Mouse (Mus musculus) liver, embryonic 12.5 days (tissue): ENCODE results near the gene Scd1. TPM values are rescaled to one million over a fixed set of nuclear protein-coding genes. Genes with fewer than 3 reads are reported as not detected.

Experiments used
- ATAC-seq: fragments of 200-750 bp; cut with Nextera tagmentation; 2 replicates; pipeline ENCODE4 v1.8.0; 2017; ENCODE audit warnings: moderate number of reproducible peaks, mild to moderate bottlenecking, moderate library complexity
- H3K27ac ChIP-seq: fragments of 300-500 bp; sonication (generic); 2 replicates; pipeline ENCODE4 v1.5.1; 2016; ENCODE audit warnings: mild to moderate bottlenecking
- H3K27me3 ChIP-seq: fragments of 300-500 bp; sonication (generic); replicated peaks from 2 replicates; pipeline ENCODE4 v1.6.1; 2016; ENCODE audit warnings: mild to moderate bottlenecking, moderate library complexity
- H3K36me3 ChIP-seq: fragments of 300-500 bp; sonication (generic); 2 replicates; pipeline ENCODE4 v1.6.1; 2016; ENCODE audit warnings: mild to moderate bottlenecking, moderate library complexity
- H3K4me1 ChIP-seq: fragments of 300-500 bp; sonication (generic); 2 replicates; pipeline ENCODE4 v1.6.1; 2016
- H3K4me2 ChIP-seq: fragments of 300-500 bp; sonication (generic); 2 replicates; pipeline ENCODE4 v1.6.1; 2016; ENCODE audit warnings: mild to moderate bottlenecking, moderate library complexity
- H3K4me3 ChIP-seq: fragments of 300-500 bp; sonication (generic); 2 replicates; pipeline ENCODE4 v1.5.1; 2016; ENCODE audit warnings: mild to moderate bottlenecking, moderate library complexity
- H3K9ac ChIP-seq: fragments of 300-500 bp; sonication (generic); 2 replicates; pipeline ENCODE4 v1.6.1; 2016; ENCODE audit warnings: mild to moderate bottlenecking, moderate library complexity
- H3K9me3 ChIP-seq: fragments of 300-500 bp; sonication (generic); replicated peaks from 2 replicates; pipeline ENCODE4 v1.6.1; 2016; ENCODE audit warnings: mild to moderate bottlenecking, moderate library complexity
- WGBS: fragments of 180-500 bp; shearing (Covaris S2); methylation state at CpG from one replicate; pipeline ENCODE4 v1.1.7; 2016; ENCODE audit not compliant: insufficient replicate concordance; 5-methylcytosine and 5-hydroxymethylcytosine counted together
- polyA plus RNA-seq: library from polyadenylated mRNA; unstranded; fragments of >200 nt; fragmentation: Nextera tagmentation; extraction: Ambion mirVana; gene quantifications from 2 replicates; pipeline ENCODE4 v1.2.1, GENCODE M21; 2016

Scd1 gene
- polyA plus RNA-seq, 1 experiment from 2014 or later, result 8.1 TPM

DNA sequence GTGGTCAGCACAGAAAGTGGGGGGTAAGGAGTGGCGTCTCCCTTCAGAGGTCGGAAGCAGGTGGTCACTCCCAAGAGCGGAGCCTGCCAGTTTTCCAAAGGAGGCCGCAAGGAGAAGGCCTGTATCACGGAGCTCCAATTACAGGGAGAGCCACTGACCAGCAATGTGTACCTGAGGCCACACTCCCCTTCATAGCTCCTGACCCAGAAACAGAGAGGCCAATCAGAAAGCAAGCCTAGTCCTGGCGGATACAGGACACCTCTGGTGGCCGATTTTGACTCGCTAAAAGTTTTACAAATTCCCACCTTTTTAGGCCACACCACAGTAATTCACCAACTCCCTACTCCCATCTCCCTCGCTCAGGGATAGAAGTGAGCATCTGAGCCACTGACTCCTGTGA is 10.9 kb upstream of the Scd1 start:
- H3K36me3 ChIP-seq, result no peaks in the 10 kb centered on the region
- 57% methylated on average over 9 of the region's 9 CpGs for WGBS
- H3K4me1 ChIP-seq, result peaks cover 7% of the 10 kb centered on the region; the same call in 1 of the 2 replicates
- H3K4me2 ChIP-seq, result no peak overlapping the region
- H3K27ac ChIP-seq, result no peak overlapping the region
- H3K9me3 ChIP-seq, result no peaks in the 10 kb centered on the region
- peaks cover 65% of the 10 kb centered on the region for H3K27me3 ChIP-seq
- ATAC-seq, result no peak
- no peak overlapping the region for H3K4me3 ChIP-seq
- no peak overlapping the region for H3K9ac ChIP-seq

DNA sequence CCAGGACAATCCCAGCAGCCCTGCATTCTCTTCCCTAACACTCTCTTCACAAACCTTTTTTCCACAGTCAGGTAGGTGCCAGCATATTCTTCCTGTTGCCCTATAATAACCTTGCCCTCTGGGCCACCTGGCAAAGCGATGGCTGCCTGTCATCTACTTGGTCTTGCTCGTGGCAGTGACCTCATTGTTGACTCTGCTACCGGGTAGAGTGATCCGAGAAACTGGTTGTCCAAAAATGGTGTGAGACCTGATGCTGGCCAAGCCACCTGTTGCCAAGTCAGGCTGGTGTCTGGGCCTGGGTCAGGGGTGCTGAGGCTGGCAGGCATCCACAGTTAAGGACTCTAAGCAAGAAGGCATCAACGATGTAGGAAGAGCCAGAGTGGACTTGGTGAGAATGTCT is 10.4 kb upstream of the Scd1 start:
- no peak for ATAC-seq
- no peak overlapping the region for H3K9ac ChIP-seq
- H3K36me3 ChIP-seq, result no peaks in the 10 kb centered on the region
- 73% methylated on average over 5 of the region's 5 CpGs for WGBS
- peaks cover 7% of the 10 kb centered on the region; the same call in 1 of the 2 replicates for H3K4me1 ChIP-seq
- no peak overlapping the region for H3K27ac ChIP-seq
- no peaks in the 10 kb centered on the region for H3K9me3 ChIP-seq
- H3K4me2 ChIP-seq, result no peak overlapping the region
- peaks cover 63% of the 10 kb centered on the region for H3K27me3 ChIP-seq
- no peak overlapping the region for H3K4me3 ChIP-seq

DNA sequence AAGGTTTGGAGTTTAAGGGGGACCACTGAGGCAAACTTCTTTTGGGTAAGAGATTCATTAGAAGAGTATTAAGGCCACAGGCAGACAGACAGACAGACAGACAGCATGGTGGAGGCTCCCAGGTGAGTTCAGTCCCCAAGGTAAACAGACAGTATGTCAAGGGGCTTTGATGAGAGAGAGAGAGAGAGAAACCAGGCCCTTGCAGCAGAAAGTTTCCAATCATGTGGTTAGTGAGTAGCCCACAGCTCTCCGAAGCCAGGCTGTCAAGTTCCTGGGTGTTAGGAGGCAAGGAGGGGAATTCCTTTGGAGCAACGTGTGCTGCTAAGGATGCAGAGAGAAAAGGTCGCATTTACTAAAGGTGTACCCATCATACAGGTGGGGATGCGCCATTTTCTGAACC is 9.8 kb upstream of the Scd1 start:
- H3K4me1 ChIP-seq, result peaks cover 7% of the 10 kb centered on the region; the same call in 1 of the 2 replicates
- H3K4me2 ChIP-seq, result no peak overlapping the region
- H3K27ac ChIP-seq, result no peak overlapping the region
- 47% methylated on average over 4 of the region's 4 CpGs for WGBS
- no peak overlapping the region for H3K9ac ChIP-seq
- H3K9me3 ChIP-seq, result no peaks in the 10 kb centered on the region
- no peaks in the 10 kb centered on the region for H3K36me3 ChIP-seq
- peaks cover 57% of the 10 kb centered on the region for H3K27me3 ChIP-seq
- no peak overlapping the region for H3K4me3 ChIP-seq
- ATAC-seq, result no peak

DNA sequence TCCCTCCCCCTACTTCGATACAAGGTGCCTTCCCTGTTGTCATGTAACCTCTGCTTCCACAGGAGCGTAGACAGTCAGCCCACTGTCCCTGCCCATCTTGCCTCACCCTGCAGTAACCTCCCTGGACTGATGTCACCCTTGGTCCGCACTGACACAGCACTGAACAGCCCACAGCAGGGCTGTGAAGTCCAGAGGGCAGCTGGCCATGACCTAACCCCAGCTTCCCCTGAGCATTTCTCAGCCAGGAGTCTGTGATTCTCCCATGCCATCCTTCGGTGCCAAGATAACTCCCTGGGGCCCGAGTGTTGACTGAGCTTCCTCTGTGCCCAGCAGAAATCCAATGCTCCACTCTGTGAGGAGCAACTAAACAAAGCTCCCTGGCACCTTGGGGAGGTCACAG is 8.6 kb upstream of the Scd1 start:
- Histone ChIP-seq H3K27me3 (peaks cover 55% of the 10 kb centered on the region), H3K4me1 (peaks cover 7% of the 10 kb centered on the region; the same call in 1 of the 2 replicates), H3K4me3 (no peak overlapping the region), H3K27ac (no peak overlapping the region), H3K4me2 (no peak overlapping the region), H3K9me3 (no peaks in the 10 kb centered on the region), H3K36me3 (no peaks in the 10 kb centered on the region), H3K9ac (no peak overlapping the region)
- WGBS, result 63% methylated on average over 5 of the region's 5 CpGs
- no peak for ATAC-seq

DNA sequence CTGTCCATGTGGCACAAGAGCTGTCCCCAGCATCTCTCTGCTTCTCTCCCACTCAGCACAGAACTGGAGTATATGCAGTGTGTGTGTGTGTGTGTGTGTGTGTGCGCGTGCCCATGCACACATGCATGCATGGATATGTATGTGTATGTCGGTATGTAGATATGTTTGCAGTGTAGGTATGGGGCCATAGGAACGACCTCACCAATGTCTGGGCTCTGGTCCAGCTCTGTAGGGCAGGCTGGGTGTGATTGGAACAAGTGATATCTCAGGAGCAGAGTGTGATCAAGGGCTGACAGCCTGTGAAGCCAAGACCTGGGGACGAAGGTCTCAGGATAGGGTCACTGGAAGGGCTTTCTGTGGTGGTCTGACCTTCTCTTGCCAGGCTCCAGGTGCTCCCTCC is 7.8 kb upstream of the Scd1 start:
- peaks cover 7% of the 10 kb centered on the region; the same call in 1 of the 2 replicates for H3K4me1 ChIP-seq
- H3K4me3 ChIP-seq, result no peak overlapping the region
- H3K36me3 ChIP-seq, result no peaks in the 10 kb centered on the region
- no peak overlapping the region for H3K4me2 ChIP-seq
- H3K27ac ChIP-seq, result no peak overlapping the region
- 70% methylated on average over 5 of the region's 5 CpGs for WGBS
- H3K27me3 ChIP-seq, result peaks cover 56% of the 10 kb centered on the region
- no peak overlapping the region for H3K9ac ChIP-seq
- no peak for ATAC-seq
- H3K9me3 ChIP-seq, result no peaks in the 10 kb centered on the region

DNA sequence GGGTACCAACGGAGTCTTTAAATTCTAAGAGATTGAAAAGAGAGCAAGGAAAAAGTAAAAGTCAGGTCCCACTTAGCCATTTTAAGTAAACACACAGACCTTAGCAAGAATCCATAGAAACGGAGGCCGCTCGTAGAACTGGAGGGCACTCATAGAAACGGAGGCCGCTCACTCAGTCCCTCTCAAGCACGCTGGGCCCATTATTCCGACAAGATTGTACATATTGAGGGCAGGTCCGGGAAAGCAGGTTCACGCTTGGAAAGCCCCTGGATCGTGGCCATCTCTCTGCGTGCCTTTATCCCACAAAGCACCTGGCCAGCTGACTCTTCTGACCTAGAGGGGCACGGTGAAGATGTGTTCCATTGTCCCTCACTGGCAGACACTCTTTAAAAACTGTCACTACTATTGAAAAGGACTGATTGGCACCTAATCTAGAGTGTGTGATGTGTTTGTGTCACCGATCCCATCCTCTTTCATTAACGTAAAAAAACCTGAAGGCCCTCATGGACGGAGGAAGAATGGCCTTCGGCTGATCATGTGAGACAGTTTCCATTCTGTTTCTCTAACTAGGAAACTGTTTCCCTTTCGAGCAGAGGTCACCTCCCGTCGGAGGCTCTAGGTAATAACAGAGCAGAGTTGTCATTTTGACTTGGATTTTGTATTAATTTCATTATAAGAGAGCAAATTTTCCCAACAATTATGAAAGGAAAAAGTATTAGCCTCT is 2.8 kb upstream of the Scd1 start:
- Histone ChIP-seq H3K4me2 (no peak overlapping the region), H3K27me3 (peaks cover 66% of the 10 kb centered on the region), H3K27ac (no peak overlapping the region), H3K36me3 (no peaks in the 10 kb centered on the region), H3K4me1 (peaks cover 35% of the 10 kb centered on the region), H3K9me3 (no peaks in the 10 kb centered on the region), H3K9ac (no peak overlapping the region), H3K4me3 (no peak overlapping the region)
- WGBS, result 79% methylated on average over 20 of the region's 20 CpGs
- no peak for ATAC-seq

DNA sequence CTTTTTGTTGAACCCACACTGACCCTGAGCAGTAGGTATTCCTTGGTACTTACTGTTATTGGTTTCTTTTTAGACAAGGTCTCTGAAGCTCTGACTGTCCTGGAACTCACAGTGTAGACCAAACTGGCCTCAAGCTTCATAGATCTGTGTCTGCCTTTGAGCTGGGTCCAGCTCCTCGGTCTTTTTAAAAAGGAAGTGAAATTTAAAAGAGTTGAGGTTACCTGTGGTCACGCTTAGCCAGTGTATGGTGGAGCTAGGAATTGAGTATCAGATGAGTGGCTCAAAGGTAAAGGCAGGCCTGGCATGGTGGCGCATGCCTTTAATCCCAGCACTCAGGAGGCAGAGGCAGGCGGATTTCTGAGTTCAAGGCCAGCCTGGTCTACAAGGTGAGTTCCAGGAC is 916 bp upstream of the Scd1 start:
- WGBS, result 53% methylated on average over 4 of the region's 4 CpGs
- 0 out of 2 replicates have a peak overlapping the region, but pooled peaks have one; percentile 23 for H3K27ac ChIP-seq
- no peak for ATAC-seq

DNA sequence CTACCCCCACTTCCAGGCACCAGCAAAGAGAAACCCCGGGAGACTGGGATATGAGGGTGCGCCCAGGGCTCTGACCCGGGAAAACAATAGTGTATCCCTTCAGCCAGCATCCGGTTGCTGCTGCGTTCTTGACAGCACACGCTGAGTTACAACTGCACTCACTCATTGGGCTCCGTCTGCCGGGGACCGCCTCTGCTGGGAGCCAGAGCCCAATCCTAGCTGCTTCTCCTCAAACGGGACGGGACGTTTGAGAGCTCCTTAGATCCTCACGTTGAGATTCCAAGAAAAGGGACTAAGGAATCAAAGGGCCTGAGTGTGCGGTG is 505 bp upstream of the Scd1 start:
- Histone ChIP-seq H3K4me1 (peaks cover 39% of the 10 kb centered on the region), H3K9me3 (no peaks in the 10 kb centered on the region), H3K4me3 (peak overlapping the region; percentile 53), H3K9ac (peak overlapping the region; percentile 62), H3K27me3 (peaks cover 69% of the 10 kb centered on the region), H3K36me3 (peaks cover 5% of the 10 kb centered on the region; the same call in 1 of the 2 replicates), H3K4me2 (peak overlapping the region; percentile 85), H3K27ac (peak overlapping the region; percentile 23; the same call in 1 of the 2 replicates)
- 1% methylated on average over 14 of the region's 14 CpGs for WGBS
- ATAC-seq, result peak; percentile 66

More for the DNA sequence above, 916 bp upstream of the Scd1 start:
- Histone ChIP-seq H3K9ac (peak overlapping the region; percentile 62; the same call in 1 of the 2 replicates), H3K9me3 (no peaks in the 10 kb centered on the region), H3K4me2 (peak overlapping the region; percentile 85), H3K4me3 (peak overlapping the region; percentile 53), H3K36me3 (0 out of 2 replicates have a peak, but pooled peaks cover 4% of the 10 kb centered on the region), H3K27me3 (peaks cover 65% of the 10 kb centered on the region), H3K4me1 (peaks cover 39% of the 10 kb centered on the region)

DNA sequence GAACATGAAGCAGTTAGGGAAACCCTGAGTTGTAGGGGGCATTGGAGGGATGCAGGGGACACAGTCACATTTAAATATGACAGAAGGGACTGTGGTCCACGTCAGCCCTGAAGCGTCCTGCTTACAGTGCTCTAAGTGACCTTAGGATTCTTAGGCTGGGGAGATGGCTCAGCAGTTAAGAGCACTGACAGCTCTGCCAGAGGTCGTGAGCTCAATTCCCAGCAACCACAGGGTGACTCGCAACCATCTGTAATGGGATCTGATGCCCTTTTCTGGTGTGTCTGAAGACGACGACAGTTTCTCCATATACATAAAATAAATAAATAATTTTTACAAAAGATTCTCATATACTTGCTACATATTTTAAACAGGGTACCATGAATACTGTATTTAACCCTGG is 4.1 kb downstream of the Scd1 start:
- 65% methylated on average over 6 of the region's 6 CpGs for WGBS
- peaks cover 46% of the 10 kb centered on the region for H3K36me3 ChIP-seq
- no peak for ATAC-seq

DNA sequence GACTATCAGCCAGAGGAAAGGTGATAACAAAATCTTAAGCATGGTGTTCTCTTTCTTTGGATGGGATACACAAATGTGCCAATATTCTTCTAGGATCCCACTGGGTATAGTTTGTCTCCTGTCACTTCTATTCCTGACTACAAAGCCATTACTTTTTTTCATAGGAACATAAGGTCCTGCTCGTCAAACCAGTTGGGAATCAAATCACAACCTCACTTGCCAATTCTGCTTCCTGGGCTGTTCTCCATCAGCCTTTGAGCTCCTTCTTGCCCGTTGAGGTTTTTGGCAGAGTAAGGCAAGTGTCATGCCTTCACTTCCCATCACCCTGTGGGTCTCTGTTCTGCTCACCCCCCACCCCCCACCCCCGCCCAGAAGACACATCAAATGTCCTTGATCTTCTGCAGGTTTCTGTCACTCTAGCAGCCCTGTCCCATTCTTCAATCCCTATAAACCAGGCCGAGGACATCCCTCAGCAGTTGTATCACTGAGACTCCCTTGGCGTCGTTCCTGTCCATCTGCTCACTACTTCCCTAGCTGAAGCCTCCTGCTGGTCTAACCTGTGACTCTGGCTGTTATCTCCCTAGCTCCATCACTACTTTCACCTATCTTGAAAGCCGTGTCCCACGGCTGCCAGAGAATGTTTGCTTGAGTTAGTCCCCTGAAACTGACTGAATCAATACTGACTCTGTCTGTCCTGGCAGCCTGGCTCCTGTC is 7.0 kb downstream of the Scd1 start:
- H3K4me1 ChIP-seq, result peaks cover 24% of the 10 kb centered on the region
- WGBS, result 57% methylated on average over 8 of the region's 8 CpGs
- no peak overlapping the region for H3K9ac ChIP-seq
- no peaks in the 10 kb centered on the region for H3K9me3 ChIP-seq
- ATAC-seq, result no peak
- no peak overlapping the region for H3K4me3 ChIP-seq
- H3K27ac ChIP-seq, result no peak overlapping the region
- H3K4me2 ChIP-seq, result no peak overlapping the region
- peaks cover 36% of the 10 kb centered on the region for H3K27me3 ChIP-seq
- H3K36me3 ChIP-seq, result peaks cover 52% of the 10 kb centered on the region

More for the DNA sequence above, 4.1 kb downstream of the Scd1 start:
- no peaks in the 10 kb centered on the region for H3K9me3 ChIP-seq
- peaks cover 64% of the 10 kb centered on the region for H3K27me3 ChIP-seq
- H3K4me3 ChIP-seq, result no peak overlapping the region
- H3K27ac ChIP-seq, result no peak overlapping the region
- H3K4me1 ChIP-seq, result peaks cover 33% of the 10 kb centered on the region
- H3K4me2 ChIP-seq, result no peak overlapping the region
- H3K9ac ChIP-seq, result no peak overlapping the region

DNA sequence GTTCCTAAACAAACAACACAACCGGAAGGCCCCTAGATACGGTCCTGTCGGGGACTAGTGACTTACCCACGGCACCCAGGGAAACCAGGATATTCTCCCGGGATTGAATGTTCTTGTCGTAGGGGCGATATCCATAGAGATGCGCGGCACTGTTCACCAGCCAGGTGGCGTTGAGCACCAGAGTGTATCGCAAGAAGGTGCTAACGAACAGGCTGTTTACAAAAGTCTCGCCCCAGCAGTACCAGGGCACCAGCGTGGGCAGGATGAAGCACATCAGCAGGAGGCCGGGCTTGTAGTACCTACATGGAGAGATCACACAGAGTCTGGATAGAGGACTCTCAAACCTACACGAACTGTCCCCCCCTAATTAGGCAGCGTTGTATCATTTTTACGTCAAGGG is 7.6 kb downstream of the Scd1 start:
- Histone ChIP-seq H3K4me1 (peaks cover 29% of the 10 kb centered on the region), H3K9ac (no peak overlapping the region), H3K27ac (no peak overlapping the region), H3K4me2 (no peak overlapping the region), H3K36me3 (peaks cover 49% of the 10 kb centered on the region), H3K27me3 (peaks cover 31% of the 10 kb centered on the region), H3K4me3 (no peak overlapping the region), H3K9me3 (no peaks in the 10 kb centered on the region)
- WGBS, result 83% methylated on average over 18 of the region's 18 CpGs
- ATAC-seq, result no peak

- H3K9me3 ChIP-seq, result no peaks in the 10 kb centered on the region
- H3K4me3 ChIP-seq, result no peak overlapping the region
- H3K4me1 ChIP-seq, result peaks cover 52% of the 10 kb centered on the region
- H3K27ac ChIP-seq, result no peak overlapping the region
- H3K36me3 ChIP-seq, result peaks cover 33% of the 10 kb centered on the region
- ATAC-seq, result peak; percentile 50; the same call in 1 of the 2 replicates
- H3K9ac ChIP-seq, result no peak overlapping the region
- H3K27me3 ChIP-seq, result peaks cover under 1% of the 10 kb centered on the region; the same call in 1 of the 2 replicates
- 36% methylated on average over 5 of the region's 5 CpGs for WGBS
- no peak overlapping the region for H3K4me2 ChIP-seq
Observed at GRCm38 (mm10) chr19:44396742-44397141, 10.9 kb downstream of the Scd1 start.
